Mouse (Mus musculus) heart, embryonic 12.5 days (tissue): ENCODE results near the gene Slit3. TPM values are rescaled to one million over a fixed set of nuclear protein-coding genes. Genes with fewer than 3 reads are reported as not detected.

Experiments
- ATAC-seq: fragments of 200-750 bp; cut with Nextera tagmentation; 2 replicates; pipeline ENCODE4 v1.8.0; 2017; ENCODE audit warnings: moderate TSS enrichment, moderate library complexity; ENCODE audit not compliant: insufficient number of reproducible peaks, low FRiP score
- H3K27ac ChIP-seq: fragments of 300-500 bp; sonication (generic); 2 replicates; pipeline ENCODE4 v1.5.1; 2016; ENCODE audit warnings: mild to moderate bottlenecking, moderate library complexity; ENCODE audit not compliant: poor library complexity, severe bottlenecking
- H3K27me3 ChIP-seq: fragments of 300-500 bp; sonication (generic); replicated peaks from 2 replicates; pipeline ENCODE4 v1.6.1; 2016; ENCODE audit warnings: mild to moderate bottlenecking, moderate library complexity
- H3K36me3 ChIP-seq: fragments of 300-500 bp; sonication (generic); 2 replicates; pipeline ENCODE4 v1.6.1; 2016; ENCODE audit warnings: mild to moderate bottlenecking, moderate library complexity
- H3K4me1 ChIP-seq: fragments of 300-500 bp; sonication (generic); replicated peaks from 2 replicates; pipeline ENCODE4 v1.6.1; 2016; ENCODE audit warnings: mild to moderate bottlenecking
- H3K4me2 ChIP-seq: fragments of 300-500 bp; sonication (generic); 2 replicates; pipeline ENCODE4 v1.6.1; 2016; ENCODE audit warnings: mild to moderate bottlenecking, moderate library complexity
- H3K4me3 ChIP-seq: fragments of 300-500 bp; sonication (generic); 2 replicates; pipeline ENCODE4 v1.5.1; 2016; ENCODE audit warnings: mild to moderate bottlenecking
- H3K9ac ChIP-seq: fragments of 300-500 bp; sonication (generic); 2 replicates; pipeline ENCODE4 v1.6.1; 2016; ENCODE audit warnings: mild to moderate bottlenecking, moderate library complexity
- H3K9me3 ChIP-seq: fragments of 300-500 bp; sonication (generic); replicated peaks from 2 replicates; pipeline ENCODE4 v1.6.1; 2016; ENCODE audit warnings: mild to moderate bottlenecking, moderate library complexity
- WGBS: fragments of 180-500 bp; shearing (Covaris S2); methylation state at CpG from one replicate; pipeline ENCODE4 v1.1.7; 2016; 5-methylcytosine and 5-hydroxymethylcytosine counted together
- polyA plus RNA-seq: library from polyadenylated mRNA; unstranded; fragments of >200 nt; fragmentation: Nextera tagmentation; extraction: Ambion mirVana; gene quantifications from 2 replicates; pipeline ENCODE4 v1.2.1, GENCODE M21; 2016

Gene Slit3
- 17.4 and 18.4 TPM in 2 replicates for polyA plus RNA-seq

- H3K9me3 ChIP-seq = no peaks in the 10 kb centered on the region
- WGBS = under 1% methylated on average over 54 of the region's 75 CpGs
- H3K4me2 ChIP-seq = peak within 1 kb of the TSS; percentile 81
- peaks cover 29% of the 10 kb centered on the region for H3K4me1 ChIP-seq
- H3K9ac ChIP-seq = peak within 1 kb of the TSS; percentile 78
- peak within 1 kb of the TSS; percentile 4; the same call in 1 of the 2 replicates for H3K27ac ChIP-seq
- H3K36me3 ChIP-seq = no peaks in the 10 kb centered on the region
- H3K27me3 ChIP-seq = no peaks in the 10 kb centered on the region; the same call in 1 of the 2 replicates
- peak within 1 kb of the TSS; percentile 66 for H3K4me3 ChIP-seq
- peak; percentile 77 for ATAC-seq
Observed at GRCm38 (mm10) chr11:35120894-35121610, at the start of gene Slit3. Gene Slit3 (plus strand): TSS chr11:35121224.

DNA sequence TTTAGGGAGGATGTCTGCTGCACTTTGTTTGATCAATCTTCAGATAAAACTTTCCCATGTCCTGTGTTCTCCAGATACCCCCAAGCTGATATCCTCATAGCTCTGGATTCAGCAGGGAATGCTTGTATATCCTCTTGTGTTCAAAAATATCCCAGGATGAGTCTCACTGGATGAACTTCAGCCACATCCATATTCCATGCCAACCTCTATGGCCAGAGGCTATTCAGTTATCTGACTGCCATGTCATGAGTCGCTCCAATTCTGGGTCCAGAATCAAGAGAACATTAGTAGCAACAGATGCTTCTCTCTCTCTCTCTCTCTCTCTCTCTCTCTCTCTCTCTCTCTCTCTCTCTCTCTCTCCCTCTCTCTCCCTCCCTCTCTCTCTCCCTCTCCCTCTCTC is 49.6 kb upstream of the Slit3 start:
- no peaks in the 10 kb centered on the region for H3K27me3 ChIP-seq
- H3K4me3 ChIP-seq = no peak overlapping the region
- no peak overlapping the region for H3K27ac ChIP-seq
- no peak overlapping the region for H3K9ac ChIP-seq
- ATAC-seq = no peak
- WGBS = 74% methylated on average over 1 of the region's 1 CpGs
- no peaks in the 10 kb centered on the region for H3K36me3 ChIP-seq
- H3K4me2 ChIP-seq = no peak overlapping the region
- H3K4me1 ChIP-seq = 0 out of 2 replicates have a peak, but pooled peaks cover 3% of the 10 kb centered on the region
- no peaks in the 10 kb centered on the region for H3K9me3 ChIP-seq

GRCm38 (mm10) chr11:35075411-35075810 is 45.6 kb upstream of the Slit3 start:
- Histone ChIP-seq H3K4me2 (no peak overlapping the region), H3K27ac (no peak overlapping the region), H3K27me3 (no peaks in the 10 kb centered on the region), H3K4me1 (no peaks in the 10 kb centered on the region), H3K9ac (no peak overlapping the region), H3K36me3 (no peaks in the 10 kb centered on the region), H3K9me3 (no peaks in the 10 kb centered on the region), H3K4me3 (no peak overlapping the region)
- no peak for ATAC-seq
- 86% methylated on average over 7 of the region's 7 CpGs for WGBS

DNA sequence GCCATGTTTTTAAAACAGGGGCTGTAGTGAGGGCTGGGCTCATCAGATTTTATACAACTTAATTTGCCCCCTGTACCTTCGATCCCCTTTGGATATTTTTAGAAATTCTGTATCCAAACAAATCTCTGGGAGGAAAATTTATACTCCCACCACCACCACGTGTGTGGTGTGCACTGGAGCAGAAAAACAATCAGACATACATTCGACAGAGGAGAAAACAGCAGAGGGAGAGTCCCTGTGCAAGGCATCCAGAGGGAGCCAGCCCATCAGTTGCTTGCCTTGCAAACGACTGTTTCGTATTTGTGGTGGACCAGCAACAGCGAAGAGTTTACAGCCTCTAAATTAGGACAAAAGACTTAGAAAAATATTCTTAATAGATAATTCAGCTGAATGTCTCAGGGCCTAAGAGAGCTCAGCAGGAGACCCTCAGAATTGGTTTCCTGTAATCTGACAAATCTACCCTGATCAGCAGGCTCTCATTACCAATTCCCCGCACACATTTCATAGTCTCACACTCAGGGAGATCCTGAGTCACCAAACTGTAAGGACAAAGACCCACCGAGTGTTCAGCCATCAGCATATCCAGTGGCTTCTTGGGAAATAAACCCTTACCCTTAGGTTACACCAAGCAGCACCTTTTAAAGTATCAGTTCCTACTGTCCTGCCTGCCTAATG is 40.4 kb upstream of the Slit3 start:
- no peak overlapping the region for H3K4me2 ChIP-seq
- no peak overlapping the region for H3K27ac ChIP-seq
- no peaks in the 10 kb centered on the region for H3K27me3 ChIP-seq
- 0 out of 2 replicates have a peak, but pooled peaks cover 3% of the 10 kb centered on the region for H3K4me1 ChIP-seq
- no peaks in the 10 kb centered on the region for H3K9me3 ChIP-seq
- no peak for ATAC-seq
- 56% methylated on average over 8 of the region's 8 CpGs for WGBS
- no peaks in the 10 kb centered on the region for H3K36me3 ChIP-seq
- H3K4me3 ChIP-seq = no peak overlapping the region
- H3K9ac ChIP-seq = no peak overlapping the region

GRCm38 (mm10) chr11:35082297-35082696 is 38.7 kb upstream of the Slit3 start:
- 62% methylated on average over 3 of the region's 3 CpGs for WGBS
- H3K27ac ChIP-seq = no peak overlapping the region
- 0 out of 2 replicates have a peak, but pooled peaks cover 3% of the 10 kb centered on the region for H3K4me1 ChIP-seq
- no peak for ATAC-seq
- no peaks in the 10 kb centered on the region for H3K27me3 ChIP-seq
- no peaks in the 10 kb centered on the region for H3K9me3 ChIP-seq
- no peaks in the 10 kb centered on the region for H3K36me3 ChIP-seq
- H3K9ac ChIP-seq = no peak overlapping the region
- H3K4me3 ChIP-seq = no peak overlapping the region
- H3K4me2 ChIP-seq = no peak overlapping the region

GRCm38 (mm10) chr11:35083049-35083448 is 38.0 kb upstream of the Slit3 start:
- H3K4me1 ChIP-seq = 0 out of 2 replicates have a peak, but pooled peaks cover 3% of the 10 kb centered on the region
- H3K4me2 ChIP-seq = no peak overlapping the region
- no peak for ATAC-seq
- no peak overlapping the region for H3K27ac ChIP-seq
- no peaks in the 10 kb centered on the region for H3K36me3 ChIP-seq
- no peaks in the 10 kb centered on the region for H3K9me3 ChIP-seq
- no peak overlapping the region for H3K4me3 ChIP-seq
- no peaks in the 10 kb centered on the region for H3K27me3 ChIP-seq
- WGBS = 68% methylated on average over 6 of the region's 6 CpGs
- no peak overlapping the region for H3K9ac ChIP-seq

DNA sequence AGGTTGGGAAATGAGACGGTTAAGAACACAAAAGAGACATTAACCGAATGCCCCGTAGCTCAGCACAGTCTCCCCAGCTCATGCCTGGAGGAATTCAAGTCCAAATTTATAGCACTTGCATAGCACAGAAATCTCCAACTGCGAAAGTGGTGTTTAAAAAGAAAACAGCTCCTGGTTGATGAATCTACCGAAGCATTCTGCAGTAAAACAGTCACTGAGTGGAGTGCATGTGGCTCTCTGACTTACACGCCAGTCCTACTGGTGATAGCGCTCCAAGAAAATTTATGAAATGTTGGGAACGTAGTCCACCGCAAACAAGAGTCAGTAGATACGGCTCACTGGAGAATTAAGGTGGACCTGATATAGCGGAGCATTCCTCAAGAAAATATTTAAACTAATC is 35.7 kb upstream of the Slit3 start:
- H3K9ac ChIP-seq = no peak overlapping the region
- H3K4me3 ChIP-seq = no peak overlapping the region
- no peak overlapping the region for H3K27ac ChIP-seq
- no peaks in the 10 kb centered on the region for H3K36me3 ChIP-seq
- H3K4me2 ChIP-seq = no peak overlapping the region
- no peaks in the 10 kb centered on the region for H3K27me3 ChIP-seq
- H3K4me1 ChIP-seq = 0 out of 2 replicates have a peak, but pooled peaks cover 3% of the 10 kb centered on the region
- 69% methylated on average over 11 of the region's 11 CpGs for WGBS
- ATAC-seq = no peak
- H3K9me3 ChIP-seq = no peaks in the 10 kb centered on the region

- Histone ChIP-seq H3K4me1 (0 out of 2 replicates have a peak, but pooled peaks cover 3% of the 10 kb centered on the region), H3K27me3 (no peaks in the 10 kb centered on the region), H3K27ac (no peak overlapping the region), H3K4me2 (no peak overlapping the region), H3K9me3 (no peaks in the 10 kb centered on the region), H3K4me3 (no peak overlapping the region), H3K36me3 (no peaks in the 10 kb centered on the region), H3K9ac (no peak overlapping the region)
- 61% methylated on average over 5 of the region's 5 CpGs for WGBS
- no peak for ATAC-seq
Observed at GRCm38 (mm10) chr11:35086029-35086428, 35.0 kb upstream of the Slit3 start.

- H3K4me2 ChIP-seq = no peak overlapping the region
Observed at GRCm38 (mm10) chr11:35087454-35087853, 33.6 kb upstream of the Slit3 start.

GRCm38 (mm10) chr11:35088136-35088535 is 32.9 kb upstream of the Slit3 start:
- no peaks in the 10 kb centered on the region for H3K36me3 ChIP-seq
- WGBS = 71% methylated on average over 1 of the region's 1 CpGs
- H3K4me1 ChIP-seq = no peaks in the 10 kb centered on the region
- no peak overlapping the region for H3K4me3 ChIP-seq
- no peaks in the 10 kb centered on the region for H3K9me3 ChIP-seq
- no peaks in the 10 kb centered on the region for H3K27me3 ChIP-seq
- no peak overlapping the region for H3K9ac ChIP-seq
- no peak overlapping the region for H3K4me2 ChIP-seq
- no peak for ATAC-seq
- no peak overlapping the region for H3K27ac ChIP-seq

More at GRCm38 (mm10) chr11:35087454-35087853, 33.6 kb upstream of the Slit3 start:
- H3K9ac ChIP-seq = no peak overlapping the region
- ATAC-seq = no peak
- no peaks in the 10 kb centered on the region for H3K9me3 ChIP-seq
- H3K4me3 ChIP-seq = no peak overlapping the region
- H3K27me3 ChIP-seq = no peaks in the 10 kb centered on the region
- no peak overlapping the region for H3K27ac ChIP-seq
- WGBS = 73% methylated on average over 2 of the region's 2 CpGs
- H3K4me1 ChIP-seq = no peaks in the 10 kb centered on the region
- H3K36me3 ChIP-seq = no peaks in the 10 kb centered on the region

- Histone ChIP-seq H3K4me1 (no peaks in the 10 kb centered on the region), H3K27ac (no peak overlapping the region), H3K36me3 (no peaks in the 10 kb centered on the region), H3K27me3 (no peaks in the 10 kb centered on the region), H3K9ac (no peak overlapping the region), H3K9me3 (no peaks in the 10 kb centered on the region), H3K4me3 (no peak overlapping the region), H3K4me2 (no peak overlapping the region)
- WGBS = 86% methylated on average over 13 of the region's 13 CpGs
- ATAC-seq = no peak
Observed at GRCm38 (mm10) chr11:35090629-35091335, 30.2 kb upstream of the Slit3 start.
